Mouse (Mus musculus): ENCODE measurements around the gene Rcan1.

GRCm38 (mm10) chr16:92499324-92499723 lies 28.7 kb upstream of the Rcan1 start:
- no peak for TF ChIP-seq CTCF (IDR thresholded peaks at IDR 0.05; ENCODE audit: borderline replicate concordance, insufficient read depth, low read depth, low read length)
- no peak for TF ChIP-seq POLR2A (IDR thresholded peaks at IDR 0.05; ENCODE audit: borderline replicate concordance, insufficient read depth, low read length)
